In genomic region chr10:71225894-71226293, GRCm38 (mm10) we compare ENCODE assay signal across 8 mouse cellular contexts. TPM values are rescaled to one million over a fixed set of nuclear protein-coding genes. Genes with fewer than 3 reads are reported as not detected.
A peak's percentile ranks its signal among the peaks of the same experiment; 100 is the strongest.
DNase-seq lines count a peak whose midpoint lies in the region; ATAC-seq and TF ChIP-seq lines count a peak whose summit lies in the region.

No protein-coding gene starts in this region.

- peaks cover 4% of the 10 kb centered on the region; the same call in 1 of the 2 replicates for H3K9me3 ChIP-seq in hindbrain, embryonic 10.5 days
- H3K9me3 ChIP-seq in hindbrain, embryonic 13.5 days, result no peaks in the 10 kb centered on the region
- H3K9me3 ChIP-seq in intestine, embryonic 15.5 days, result no peaks in the 10 kb centered on the region
- no peaks in the 10 kb centered on the region for H3K9me3 ChIP-seq in limb, embryonic 10.5 days (replicated peaks)

- TF ChIP-seq CTCF in cerebellum, adult 2 months (IDR thresholded peaks at IDR 0.05; ENCODE audit: borderline replicate concordance, insufficient read depth, low read depth, low read length), result peak; percentile 76

- H3K4me3 ChIP-seq in hindbrain, embryonic 10.5 days, result no peak overlapping the region
- no peak overlapping the region for H3K4me3 ChIP-seq in hindbrain, embryonic 13.5 days
- no peak overlapping the region for H3K4me3 ChIP-seq in cerebellum, adult 2 months (replicated peaks; ENCODE audit: insufficient read depth, low read depth, low read length)
- H3K4me3 ChIP-seq in intestine, embryonic 15.5 days (replicated peaks), result no peak overlapping the region
- H3K4me3 ChIP-seq in limb, embryonic 10.5 days, result no peak overlapping the region

- no peak overlapping the region for H3K9ac ChIP-seq in hindbrain, embryonic 13.5 days
- H3K9ac ChIP-seq in intestine, embryonic 15.5 days, result no peak overlapping the region

- H3K4me2 ChIP-seq in hindbrain, embryonic 13.5 days, result no peak overlapping the region
- H3K4me2 ChIP-seq in intestine, embryonic 15.5 days (replicated peaks), result no peak overlapping the region

- peaks cover 9% of the 10 kb centered on the region for H3K4me1 ChIP-seq in hindbrain, embryonic 10.5 days (replicated peaks)
- H3K4me1 ChIP-seq in hindbrain, embryonic 13.5 days (replicated peaks), result no peaks in the 10 kb centered on the region
- H3K4me1 ChIP-seq in cerebellum, adult 2 months (ENCODE audit: control insufficient read depth, insufficient read depth, low read length), result no peaks in the 10 kb centered on the region
- no peaks in the 10 kb centered on the region for H3K4me1 ChIP-seq in intestine, embryonic 15.5 days (replicated peaks)
- H3K4me1 ChIP-seq in limb, embryonic 10.5 days, result no peaks in the 10 kb centered on the region

- no peak for TF ChIP-seq POLR2A in cerebellum, adult 2 months (IDR thresholded peaks at IDR 0.05; ENCODE audit: borderline replicate concordance, insufficient read depth, low read length)

- H3K27me3 ChIP-seq in hindbrain, embryonic 10.5 days (ENCODE audit: insufficient read depth, poor library complexity, severe bottlenecking), result no peaks in the 10 kb centered on the region
- no peaks in the 10 kb centered on the region for H3K27me3 ChIP-seq in hindbrain, embryonic 13.5 days
- no peaks in the 10 kb centered on the region for H3K27me3 ChIP-seq in cerebellum, adult 2 months (ENCODE audit: control insufficient read depth, insufficient read depth, low read length)
- H3K27me3 ChIP-seq in intestine, embryonic 15.5 days (replicated peaks), result no peaks in the 10 kb centered on the region
- H3K27me3 ChIP-seq in limb, embryonic 10.5 days (ENCODE audit: low read depth, poor library complexity, severe bottlenecking), result no peaks in the 10 kb centered on the region

- no peak for ATAC-seq in hindbrain, embryonic 13.5 days (ENCODE audit: low FRiP score)
- peak; percentile 70; the same call in 1 of the 2 replicates for ATAC-seq in intestine, embryonic 15.5 days

- no peak overlapping the region for H3K27ac ChIP-seq in hindbrain, embryonic 10.5 days
- H3K27ac ChIP-seq in hindbrain, embryonic 13.5 days, result no peak overlapping the region
- no peak overlapping the region for H3K27ac ChIP-seq in cerebellum, adult 2 months (ENCODE audit: insufficient read depth, low read length)
- H3K27ac ChIP-seq in intestine, embryonic 15.5 days, result no peak overlapping the region
- H3K27ac ChIP-seq in limb, embryonic 10.5 days, result no peak overlapping the region

- peaks cover 85% of the 10 kb centered on the region for H3K36me3 ChIP-seq in hindbrain, embryonic 10.5 days
- H3K36me3 ChIP-seq in hindbrain, embryonic 13.5 days, result peaks cover 51% of the 10 kb centered on the region
- H3K36me3 ChIP-seq in intestine, embryonic 15.5 days, result peaks cover 32% of the 10 kb centered on the region
- peaks cover 90% of the 10 kb centered on the region for H3K36me3 ChIP-seq in limb, embryonic 10.5 days

- 48% methylated on average over 7 of the region's 7 CpGs for WGBS in hindbrain, embryonic 10.5 days
- 43% methylated on average over 7 of the region's 7 CpGs for WGBS in hindbrain, embryonic 13.5 days
- WGBS in cerebellum, adult 2 months, result 36% methylated on average over 7 of the region's 7 CpGs
- 37% methylated on average over 7 of the region's 7 CpGs for WGBS in intestine, embryonic 15.5 days
- WGBS in limb, embryonic 10.5 days, result 49% methylated on average over 7 of the region's 7 CpGs

- peak; percentile 74 for DNase-seq in hindbrain, embryonic 10.5 days (ENCODE audit: low spot score)
- DNase-seq in cerebellum, adult 2 months, result peak; percentile 70 to 80
- DNase-seq in frontal cortex, postnatal 10 days (ENCODE audit: low spot score in 2 of 2), result peak; percentile 62 to 73
- DNase-seq in limb, embryonic 10.5 days (ENCODE audit: low spot score), result peak; percentile 90
- DNase-seq in monocyte, adult 2 months (ENCODE audit: low read depth in 1 of 2, low spot score in 2 of 2), result peak; percentile 22 to 34
- peak; percentile 74 to 91 for DNase-seq in spleen, postnatal 10 days (ENCODE audit: low spot score in 2 of 2)

RNA-seq across cellular contexts. Expression of gene Tfam, which starts 12.2 kb away (rescaled TPM):
- 66.9 and 78.3 TPM in 2 replicates for polyA plus RNA-seq in hindbrain, embryonic 10.5 days (2016; fragmentation: Nextera tagmentation; extraction: Ambion mirVana)
- 56.1 and 56.5 TPM in 2 replicates for polyA plus RNA-seq in hindbrain, embryonic 13.5 days (2015; fragmentation: Nextera tagmentation; extraction: Ambion mirVana)
- polyA plus RNA-seq in cerebellum, adult 2 months (2012; rRNA removed), result 23.0 and 27.2 TPM in 2 replicates
- polyA plus RNA-seq in intestine, embryonic 15.5 days (2015; fragmentation: Nextera tagmentation; extraction: Ambion mirVana), result 89.1 and 93.6 TPM in 2 replicates
- polyA plus RNA-seq in limb, embryonic 10.5 days (2016; fragmentation: Nextera tagmentation; extraction: Ambion mirVana), result 90.7 and 91.3 TPM in 2 replicates

RNA-seq across cellular contexts. Expression of gene Ube2d1, which starts 59.2 kb away (rescaled TPM):
- 115 and 147 TPM in 2 replicates for polyA plus RNA-seq in hindbrain, embryonic 10.5 days (2016; fragmentation: Nextera tagmentation; extraction: Ambion mirVana)
- polyA plus RNA-seq in hindbrain, embryonic 13.5 days (2015; fragmentation: Nextera tagmentation; extraction: Ambion mirVana), result 182 and 186 TPM in 2 replicates
- polyA plus RNA-seq in cerebellum, adult 2 months (2012; rRNA removed), result 123 and 127 TPM in 2 replicates
- 48.5 and 57.7 TPM in 2 replicates for polyA plus RNA-seq in intestine, embryonic 15.5 days (2015; fragmentation: Nextera tagmentation; extraction: Ambion mirVana)
- 86.7 and 94.2 TPM in 2 replicates for polyA plus RNA-seq in limb, embryonic 10.5 days (2016; fragmentation: Nextera tagmentation; extraction: Ambion mirVana)

Comparison
In these comparisons a context has a peak if more than half of its experiments do, and no peak if none do; other contexts are left out.
1. DNase-seq: peak in every context shown above with its lines; median percentile 90 in limb, embryonic 10.5 days; 82 in spleen, postnatal 10 days; 75 in cerebellum, adult 2 months; 74 in hindbrain, embryonic 10.5 days; 68 in frontal cortex, postnatal 10 days; 28 in monocyte, adult 2 months.